Mouse (Mus musculus): ENCODE measurements at regions not wholly inside any gene's neighbourhood (a gene's known extent, or its start where the extent isn't known, plus 50 kb on each side); places are given as distances from the start of the nearest gene placed in this dataset.

- DNase-seq: no peak
These were observed 314.2 kb downstream of the Sox9 start for GRCm38 (mm10) chr11:113096209-113096608.

GRCm38 (mm10) chr11:113098360-113098759 lies 316.3 kb downstream of the Sox9 start:
- no peak for DNase-seq

- no peak for DNase-seq
These were observed 318.8 kb downstream of the Sox9 start for GRCm38 (mm10) chr11:113100800-113101199.

- no peak for DNase-seq
These were observed 319.5 kb downstream of the Sox9 start for GRCm38 (mm10) chr11:113101534-113101933.

- DNase-seq: no peak
These were observed 321.3 kb downstream of the Sox9 start for GRCm38 (mm10) chr11:113103161-113103845.

GRCm38 (mm10) chr11:113105371-113105770 lies 323.3 kb downstream of the Sox9 start:
- DNase-seq: no peak

GRCm38 (mm10) chr11:113107205-113107844 lies 325.3 kb downstream of the Sox9 start:
- no peak for DNase-seq

- DNase-seq: no peak
These were observed 326.1 kb downstream of the Sox9 start for GRCm38 (mm10) chr11:113107966-113108699.

GRCm38 (mm10) chr11:113109096-113109495 lies 327.1 kb downstream of the Sox9 start:
- DNase-seq: no peak

GRCm38 (mm10) chr11:113113220-113113817 lies 331.3 kb downstream of the Sox9 start:
- DNase-seq: no peak

- DNase-seq: no peak
These were observed 335.3 kb downstream of the Sox9 start for GRCm38 (mm10) chr11:113117179-113117898.

GRCm38 (mm10) chr11:113120570-113120969 lies 338.5 kb downstream of the Sox9 start:
- DNase-seq: no peak

GRCm38 (mm10) chr11:113121307-113121706 lies 339.3 kb downstream of the Sox9 start:
- no peak for DNase-seq

GRCm38 (mm10) chr11:113122137-113122536 lies 340.1 kb downstream of the Sox9 start:
- DNase-seq: no peak

- DNase-seq: no peak
These were observed 340.9 kb downstream of the Sox9 start for GRCm38 (mm10) chr11:113122964-113123363.

- no peak for DNase-seq
These were observed 343.8 kb downstream of the Sox9 start for GRCm38 (mm10) chr11:113125832-113126231.

GRCm38 (mm10) chr11:113129192-113129591 lies 347.2 kb downstream of the Sox9 start:
- no peak for DNase-seq

GRCm38 (mm10) chr11:113129975-113130374 lies 348.0 kb downstream of the Sox9 start:
- DNase-seq: no peak

GRCm38 (mm10) chr11:113132078-113133064 lies 350.3 kb downstream of the Sox9 start:
- no peak for DNase-seq

- DNase-seq: no peak
These were observed 351.4 kb downstream of the Sox9 start for GRCm38 (mm10) chr11:113133407-113133806.

GRCm38 (mm10) chr11:113135261-113135660 lies 353.2 kb downstream of the Sox9 start:
- no peak for DNase-seq

- no peak for DNase-seq
These were observed 356.4 kb downstream of the Sox9 start for GRCm38 (mm10) chr11:113138462-113138861.

All from right cerebral cortex, postnatal 14 days (tissue).